Mouse (Mus musculus): ENCODE results near the gene Ect2. TPM values are rescaled to one million over a fixed set of nuclear protein-coding genes. Genes with fewer than 3 reads are reported as not detected.
A peak's percentile ranks its signal among the peaks of the same experiment; 100 is the strongest.

The Ect2 gene
- polyA plus RNA-seq, 1 experiment from 2014 or later, result 67.1 TPM

- Histone ChIP-seq H3K27me3 (no peaks in the 10 kb centered on the region), H3K4me3 (peak overlapping the region; percentile 76), H3K36me3 (ENCODE audit: poor library complexity, severe bottlenecking) (no peaks in the 10 kb centered on the region), H3K27ac (no peak overlapping the region; the same call in 1 of the 2 replicates), H3K9ac (peak overlapping the region; percentile 79), H3K9me3 (replicated peaks) (no peaks in the 10 kb centered on the region), H3K4me2 (peak overlapping the region; percentile 94), H3K4me1 (peaks cover 10% of the 10 kb centered on the region; the same call in 1 of the 2 replicates)
- peak; percentile 8; the same call in 1 of the 2 replicates for ATAC-seq
- WGBS, result 9% methylated on average over 19 of the region's 19 CpGs
Measured at GRCm38 (mm10) chr3:27183601-27184175, 30.0 kb upstream of the Ect2 start.

GRCm38 (mm10) chr3:27182733-27183600 is 29.3 kb upstream of the Ect2 start, which contains the start of gene Nceh1:
Gene Nceh1 (plus strand): TSS chr3:27182965.
- Histone ChIP-seq H3K9ac (peak within 1 kb of the TSS; percentile 79), H3K27ac (no peak within 1 kb of the TSS; the same call in 1 of the 2 replicates), H3K27me3 (no peaks in the 10 kb centered on the region), H3K4me2 (peak within 1 kb of the TSS; percentile 94), H3K9me3 (replicated peaks) (no peaks in the 10 kb centered on the region), H3K4me3 (peak within 1 kb of the TSS; percentile 76), H3K4me1 (peaks cover 10% of the 10 kb centered on the region; the same call in 1 of the 2 replicates), H3K36me3 (ENCODE audit: poor library complexity, severe bottlenecking) (no peaks in the 10 kb centered on the region)
- WGBS, result under 1% methylated on average over 54 of the region's 54 CpGs
- peak; percentile 99 for ATAC-seq

GRCm38 (mm10) chr3:27179711-27180110 is 26.0 kb upstream of the Ect2 start:
- H3K9me3 ChIP-seq (replicated peaks), result no peaks in the 10 kb centered on the region
- peaks cover 10% of the 10 kb centered on the region; the same call in 1 of the 2 replicates for H3K4me1 ChIP-seq
- no peak overlapping the region for H3K27ac ChIP-seq
- no peak overlapping the region for H3K4me2 ChIP-seq
- no peaks in the 10 kb centered on the region for H3K36me3 ChIP-seq (ENCODE audit: poor library complexity, severe bottlenecking)
- no peak overlapping the region for H3K4me3 ChIP-seq
- no peak for ATAC-seq
- no peak overlapping the region for H3K9ac ChIP-seq
- no peaks in the 10 kb centered on the region for H3K27me3 ChIP-seq
- 92% methylated on average over 8 of the region's 8 CpGs for WGBS

- H3K27me3 ChIP-seq, result no peaks in the 10 kb centered on the region
- ATAC-seq, result no peak
- H3K4me3 ChIP-seq, result no peak overlapping the region
- no peaks in the 10 kb centered on the region for H3K9me3 ChIP-seq (replicated peaks)
- no peaks in the 10 kb centered on the region for H3K36me3 ChIP-seq (ENCODE audit: poor library complexity, severe bottlenecking)
- no peak overlapping the region for H3K4me2 ChIP-seq
- WGBS, result 54% methylated on average over 1 of the region's 1 CpGs
- H3K4me1 ChIP-seq, result no peaks in the 10 kb centered on the region
- H3K27ac ChIP-seq, result no peak overlapping the region
- H3K9ac ChIP-seq, result no peak overlapping the region
Measured at GRCm38 (mm10) chr3:27170257-27170656, 16.6 kb upstream of the Ect2 start.

GRCm38 (mm10) chr3:27165481-27166065 is 11.9 kb upstream of the Ect2 start:
- Histone ChIP-seq H3K4me1 (no peaks in the 10 kb centered on the region), H3K9me3 (replicated peaks) (no peaks in the 10 kb centered on the region), H3K27ac (no peak overlapping the region), H3K27me3 (no peaks in the 10 kb centered on the region), H3K4me3 (no peak overlapping the region), H3K36me3 (ENCODE audit: poor library complexity, severe bottlenecking) (no peaks in the 10 kb centered on the region), H3K9ac (no peak overlapping the region), H3K4me2 (no peak overlapping the region)
- WGBS, result 82% methylated on average over 3 of the region's 3 CpGs
- no peak for ATAC-seq

GRCm38 (mm10) chr3:27162410-27162804 is 8.7 kb upstream of the Ect2 start:
- H3K4me2 ChIP-seq, result no peak overlapping the region
- H3K27me3 ChIP-seq, result no peaks in the 10 kb centered on the region
- H3K9ac ChIP-seq, result no peak overlapping the region
- H3K4me3 ChIP-seq, result no peak overlapping the region
- H3K27ac ChIP-seq, result no peak overlapping the region
- no peak for ATAC-seq
- WGBS, result 64% methylated on average over 2 of the region's 2 CpGs
- no peaks in the 10 kb centered on the region for H3K36me3 ChIP-seq (ENCODE audit: poor library complexity, severe bottlenecking)
- H3K9me3 ChIP-seq (replicated peaks), result no peaks in the 10 kb centered on the region
- no peaks in the 10 kb centered on the region for H3K4me1 ChIP-seq

GRCm38 (mm10) chr3:27161645-27162409 is 8.1 kb upstream of the Ect2 start:
- no peak overlapping the region for H3K27ac ChIP-seq
- no peaks in the 10 kb centered on the region for H3K36me3 ChIP-seq (ENCODE audit: poor library complexity, severe bottlenecking)
- H3K27me3 ChIP-seq, result no peaks in the 10 kb centered on the region
- no peak overlapping the region for H3K4me2 ChIP-seq
- H3K4me1 ChIP-seq, result no peaks in the 10 kb centered on the region
- 86% methylated on average over 6 of the region's 6 CpGs for WGBS
- H3K4me3 ChIP-seq, result no peak overlapping the region
- no peak for ATAC-seq
- no peak overlapping the region for H3K9ac ChIP-seq
- H3K9me3 ChIP-seq (replicated peaks), result no peaks in the 10 kb centered on the region

GRCm38 (mm10) chr3:27158910-27159309 is 5.2 kb upstream of the Ect2 start:
- no peaks in the 10 kb centered on the region for H3K27me3 ChIP-seq
- H3K27ac ChIP-seq, result no peak overlapping the region
- ATAC-seq, result no peak
- no peaks in the 10 kb centered on the region for H3K9me3 ChIP-seq (replicated peaks)
- peaks cover 8% of the 10 kb centered on the region for H3K4me1 ChIP-seq
- H3K9ac ChIP-seq, result no peak overlapping the region
- H3K36me3 ChIP-seq (ENCODE audit: poor library complexity, severe bottlenecking), result no peaks in the 10 kb centered on the region
- 56% methylated on average over 4 of the region's 4 CpGs for WGBS
- H3K4me3 ChIP-seq, result no peak overlapping the region
- H3K4me2 ChIP-seq, result no peak overlapping the region

GRCm38 (mm10) chr3:27156594-27156949 is 2.9 kb upstream of the Ect2 start:
- no peak overlapping the region for H3K9ac ChIP-seq
- H3K27me3 ChIP-seq, result no peaks in the 10 kb centered on the region
- H3K36me3 ChIP-seq (ENCODE audit: poor library complexity, severe bottlenecking), result no peaks in the 10 kb centered on the region
- ATAC-seq, result no peak
- peaks cover 24% of the 10 kb centered on the region for H3K4me1 ChIP-seq
- H3K9me3 ChIP-seq (replicated peaks), result no peaks in the 10 kb centered on the region
- H3K4me2 ChIP-seq, result no peak overlapping the region
- H3K27ac ChIP-seq, result no peak overlapping the region
- 61% methylated on average over 3 of the region's 3 CpGs for WGBS
- no peak overlapping the region for H3K4me3 ChIP-seq

GRCm38 (mm10) chr3:27155856-27156593 is 2.3 kb upstream of the Ect2 start:
- Histone ChIP-seq H3K4me1 (peaks cover 29% of the 10 kb centered on the region), H3K27ac (no peak overlapping the region), H3K9me3 (replicated peaks) (no peaks in the 10 kb centered on the region), H3K4me2 (no peak overlapping the region), H3K4me3 (no peak overlapping the region), H3K9ac (no peak overlapping the region), H3K36me3 (ENCODE audit: poor library complexity, severe bottlenecking) (no peaks in the 10 kb centered on the region), H3K27me3 (no peaks in the 10 kb centered on the region)
- no peak for ATAC-seq
- 79% methylated on average over 9 of the region's 9 CpGs for WGBS

Measured in forebrain, embryonic 13.5 days (tissue).